Comparison of ENCODE assay signal across 7 mouse cellular contexts in genomic region chr14:20707201-20708190, GRCm38 (mm10). TPM values are rescaled to one million over a fixed set of nuclear protein-coding genes. Genes with fewer than 3 reads are reported as not detected.
A peak's percentile ranks its signal among the peaks of the same experiment; 100 is the strongest.
DNase-seq lines count a peak whose midpoint lies in the region; ATAC-seq lines count a peak whose summit lies in the region.

Gene Zswim8 (plus strand): TSS chr14:20707552.

- H3K9ac ChIP-seq in embryonic facial prominence, embryonic 11.5 days (replicated peaks; ENCODE audit: low read length) = peak within 1 kb of the TSS; percentile 93
- H3K9ac ChIP-seq in limb, embryonic 11.5 days (ENCODE audit: low read length) = peak within 1 kb of the TSS; percentile 90
- peak within 1 kb of the TSS; percentile 97 for H3K9ac ChIP-seq in midbrain, embryonic 14.5 days (replicated peaks; ENCODE audit: low read length)

- H3K4me3 ChIP-seq in embryonic facial prominence, embryonic 11.5 days (ENCODE audit: low read depth, low read length) = peak within 1 kb of the TSS; percentile 94
- H3K4me3 ChIP-seq in limb, embryonic 11.5 days (ENCODE audit: low read depth, low read length) = peak within 1 kb of the TSS; percentile 97
- H3K4me3 ChIP-seq in midbrain, embryonic 14.5 days (replicated peaks; ENCODE audit: low read depth, low read length) = peak within 1 kb of the TSS; percentile 97

- DNase-seq in adrenal gland, postnatal 14 days = peak; percentile 93
- DNase-seq in embryonic facial prominence, embryonic 11.5 days (ENCODE audit: low spot score) = peak; percentile 93
- peak; percentile 99 for DNase-seq in heart, adult 11 months
- peak; percentile 94 for DNase-seq in kidney, adult 18-20 months
- peak; percentile 91 for DNase-seq in limb, embryonic 11.5 days (ENCODE audit: low spot score)
- DNase-seq in midbrain, embryonic 14.5 days = peak; percentile 95
- peak; percentile 77 to 82 for DNase-seq in spleen, adult 18-20 months

- peaks cover 2% of the 10 kb centered on the region; the same call in 1 of the 2 replicates for H3K36me3 ChIP-seq in embryonic facial prominence, embryonic 11.5 days (replicated peaks; ENCODE audit: control insufficient read depth, insufficient read depth, low read depth, low read length)
- peaks cover 8% of the 10 kb centered on the region; the same call in 1 of the 2 replicates for H3K36me3 ChIP-seq in limb, embryonic 11.5 days (ENCODE audit: control insufficient read depth, insufficient read depth, low read length)
- peaks cover 37% of the 10 kb centered on the region for H3K36me3 ChIP-seq in midbrain, embryonic 14.5 days (ENCODE audit: control insufficient read depth, insufficient read depth, low read length)

- peak; percentile 91 for ATAC-seq in embryonic facial prominence, embryonic 11.5 days (replicated peaks; ENCODE audit: insufficient number of reproducible peaks, low FRiP score, low TSS enrichment, low read depth)
- peak; percentile 86 for ATAC-seq in limb, embryonic 11.5 days (ENCODE audit: insufficient number of reproducible peaks, low FRiP score, low TSS enrichment, low read depth)
- peak; percentile 95 for ATAC-seq in midbrain, embryonic 14.5 days (ENCODE audit: low FRiP score, low TSS enrichment)

- no peaks in the 10 kb centered on the region; the same call in 1 of the 2 replicates for H3K4me1 ChIP-seq in embryonic facial prominence, embryonic 11.5 days (ENCODE audit: control insufficient read depth, insufficient read depth, low read length)
- peaks cover 13% of the 10 kb centered on the region for H3K4me1 ChIP-seq in limb, embryonic 11.5 days (ENCODE audit: control insufficient read depth, insufficient read depth, low read length)
- H3K4me1 ChIP-seq in midbrain, embryonic 14.5 days (ENCODE audit: control insufficient read depth, insufficient read depth, low read length) = peaks cover 23% of the 10 kb centered on the region

- H3K27me3 ChIP-seq in embryonic facial prominence, embryonic 11.5 days (ENCODE audit: control insufficient read depth, insufficient read depth, low read length) = no peaks in the 10 kb centered on the region
- no peaks in the 10 kb centered on the region for H3K27me3 ChIP-seq in limb, embryonic 11.5 days (ENCODE audit: control insufficient read depth, insufficient read depth, low read length)
- H3K27me3 ChIP-seq in midbrain, embryonic 14.5 days (ENCODE audit: control insufficient read depth, insufficient read depth, low read length) = no peaks in the 10 kb centered on the region

- H3K9me3 ChIP-seq in embryonic facial prominence, embryonic 11.5 days (replicated peaks; ENCODE audit: control insufficient read depth, low read length) = no peaks in the 10 kb centered on the region
- no peaks in the 10 kb centered on the region for H3K9me3 ChIP-seq in limb, embryonic 11.5 days (ENCODE audit: control insufficient read depth, low read length)
- H3K9me3 ChIP-seq in midbrain, embryonic 14.5 days (ENCODE audit: control insufficient read depth, low read length) = no peaks in the 10 kb centered on the region

- WGBS in embryonic facial prominence, embryonic 11.5 days = under 1% methylated on average over 61 of the region's 80 CpGs
- under 1% methylated on average over 76 of the region's 80 CpGs for WGBS in limb, embryonic 11.5 days
- under 1% methylated on average over 80 of the region's 80 CpGs for WGBS in midbrain, embryonic 14.5 days

- H3K27ac ChIP-seq in embryonic facial prominence, embryonic 11.5 days (replicated peaks; ENCODE audit: low read depth, low read length) = 0 out of 2 replicates have a peak within 1 kb of the TSS, but pooled peaks have one; percentile 66
- H3K27ac ChIP-seq in limb, embryonic 11.5 days (replicated peaks; ENCODE audit: low read depth, low read length) = peak within 1 kb of the TSS; percentile 65
- H3K27ac ChIP-seq in midbrain, embryonic 14.5 days (replicated peaks; ENCODE audit: low read depth, low read length) = peak within 1 kb of the TSS; percentile 90

- peak within 1 kb of the TSS; percentile 65 for H3K4me2 ChIP-seq in embryonic facial prominence, embryonic 11.5 days (ENCODE audit: low read depth, low read length)
- H3K4me2 ChIP-seq in limb, embryonic 11.5 days (ENCODE audit: low read depth, severe bottlenecking) = peak within 1 kb of the TSS; percentile 72
- H3K4me2 ChIP-seq in midbrain, embryonic 14.5 days (ENCODE audit: low read length) = peak within 1 kb of the TSS; percentile 78

RNA-seq across cellular contexts. Expression of gene Zswim8, which starts in this region (rescaled TPM):
- 96.1 and 101 TPM in 2 replicates for total RNA-seq in adrenal gland, postnatal 14 days (2021)
- polyA plus RNA-seq in embryonic facial prominence, embryonic 11.5 days (2014; fragmentation: Nextera tagmentation; extraction: Ambion mirVana) = 21.6 and 24.3 TPM in 2 replicates
- polyA plus RNA-seq in limb, embryonic 11.5 days (2014; fragmentation: Nextera tagmentation; extraction: Ambion mirVana) = 27.2 and 28.0 TPM in 2 replicates
- polyA plus RNA-seq in midbrain, embryonic 14.5 days (2014; fragmentation: Nextera tagmentation; extraction: Ambion mirVana) = 47.7 and 57.3 TPM in 2 replicates

Comparison
In these comparisons a context has a peak if more than half of its experiments do, and no peak if none do; other contexts are left out.
1. Peak in every context shown above with its lines: DNase-seq, ATAC-seq, H3K4me3 ChIP-seq and H3K27ac ChIP-seq.